Mouse (Mus musculus) heart, embryonic 12.5 days (tissue): ENCODE data around the gene Dbi. TPM values are rescaled to one million over a fixed set of nuclear protein-coding genes. Genes with fewer than 3 reads are reported as not detected.
A peak's percentile ranks its signal among the peaks of the same experiment; 100 is the strongest.

ENCODE experiments used
- ATAC-seq: fragments of 200-750 bp; cut with Nextera tagmentation; 2 replicates; pipeline ENCODE4 v1.8.0; 2017; ENCODE audit warnings: moderate TSS enrichment, moderate library complexity; ENCODE audit not compliant: insufficient number of reproducible peaks, low FRiP score
- H3K27ac ChIP-seq: fragments of 300-500 bp; sonication (generic); 2 replicates; pipeline ENCODE4 v1.5.1; 2016; ENCODE audit warnings: mild to moderate bottlenecking, moderate library complexity; ENCODE audit not compliant: poor library complexity, severe bottlenecking
- H3K27me3 ChIP-seq: fragments of 300-500 bp; sonication (generic); replicated peaks from 2 replicates; pipeline ENCODE4 v1.6.1; 2016; ENCODE audit warnings: mild to moderate bottlenecking, moderate library complexity
- H3K36me3 ChIP-seq: fragments of 300-500 bp; sonication (generic); 2 replicates; pipeline ENCODE4 v1.6.1; 2016; ENCODE audit warnings: mild to moderate bottlenecking, moderate library complexity
- H3K4me1 ChIP-seq: fragments of 300-500 bp; sonication (generic); replicated peaks from 2 replicates; pipeline ENCODE4 v1.6.1; 2016; ENCODE audit warnings: mild to moderate bottlenecking
- H3K4me2 ChIP-seq: fragments of 300-500 bp; sonication (generic); 2 replicates; pipeline ENCODE4 v1.6.1; 2016; ENCODE audit warnings: mild to moderate bottlenecking, moderate library complexity
- H3K4me3 ChIP-seq: fragments of 300-500 bp; sonication (generic); 2 replicates; pipeline ENCODE4 v1.5.1; 2016; ENCODE audit warnings: mild to moderate bottlenecking
- H3K9ac ChIP-seq: fragments of 300-500 bp; sonication (generic); 2 replicates; pipeline ENCODE4 v1.6.1; 2016; ENCODE audit warnings: mild to moderate bottlenecking, moderate library complexity
- H3K9me3 ChIP-seq: fragments of 300-500 bp; sonication (generic); replicated peaks from 2 replicates; pipeline ENCODE4 v1.6.1; 2016; ENCODE audit warnings: mild to moderate bottlenecking, moderate library complexity
- WGBS: fragments of 180-500 bp; shearing (Covaris S2); methylation state at CpG from one replicate; pipeline ENCODE4 v1.1.7; 2016; 5-methylcytosine and 5-hydroxymethylcytosine counted together
- polyA plus RNA-seq: library from polyadenylated mRNA; unstranded; fragments of >200 nt; fragmentation: Nextera tagmentation; extraction: Ambion mirVana; gene quantifications from 2 replicates; pipeline ENCODE4 v1.2.1, GENCODE M21; 2016

The Dbi gene
- polyA plus RNA-seq: 655 and 695 TPM in 2 replicates

- H3K4me1 ChIP-seq: peaks cover 34% of the 10 kb centered on the region
- peak within 1 kb of the TSS; percentile 83 for H3K9ac ChIP-seq
- WGBS: 2% methylated on average over 52 of the region's 52 CpGs
- ATAC-seq: peak; percentile 93
- peaks cover 23% of the 10 kb centered on the region for H3K36me3 ChIP-seq
- H3K9me3 ChIP-seq: no peaks in the 10 kb centered on the region
- H3K27ac ChIP-seq: peak within 1 kb of the TSS; percentile 96
- peak within 1 kb of the TSS; percentile 82 for H3K4me2 ChIP-seq
- no peaks in the 10 kb centered on the region for H3K27me3 ChIP-seq
- H3K4me3 ChIP-seq: peak within 1 kb of the TSS; percentile 67
Observed at GRCm38 (mm10) chr1:120120969-120121811, at the start of gene Dbi, which contains the start of gene 3110009E18Rik. Gene Dbi, minus strand, starts transcription at chr1:120121078. Gene 3110009E18Rik, plus strand, starts transcription at chr1:120121187.

GRCm38 (mm10) chr1:120170307-120170706 lies 49.4 kb upstream of the Dbi start:
- ATAC-seq: no peak

GRCm38 (mm10) chr1:120168674-120169073 lies 47.8 kb upstream of the Dbi start:
- Histone ChIP-seq H3K9me3 (no peaks in the 10 kb centered on the region), H3K9ac (no peak overlapping the region), H3K27me3 (no peaks in the 10 kb centered on the region), H3K4me1 (no peaks in the 10 kb centered on the region), H3K4me3 (no peak overlapping the region), H3K27ac (no peak overlapping the region), H3K36me3 (no peaks in the 10 kb centered on the region), H3K4me2 (no peak overlapping the region)
- WGBS: 86% methylated on average over 7 of the region's 7 CpGs
- no peak for ATAC-seq

More at GRCm38 (mm10) chr1:120170307-120170706, 49.4 kb upstream of the Dbi start:
- H3K27me3 ChIP-seq: no peaks in the 10 kb centered on the region
- H3K9ac ChIP-seq: no peak overlapping the region
- H3K4me1 ChIP-seq: peaks cover 2% of the 10 kb centered on the region; the same call in 1 of the 2 replicates
- no peaks in the 10 kb centered on the region for H3K9me3 ChIP-seq
- no peak overlapping the region for H3K4me2 ChIP-seq
- no peak overlapping the region for H3K27ac ChIP-seq
- 74% methylated on average over 7 of the region's 7 CpGs for WGBS
- H3K36me3 ChIP-seq: no peaks in the 10 kb centered on the region
- H3K4me3 ChIP-seq: no peak overlapping the region

GRCm38 (mm10) chr1:120168016-120168415 lies 47.1 kb upstream of the Dbi start:
- H3K9me3 ChIP-seq: no peaks in the 10 kb centered on the region
- H3K9ac ChIP-seq: no peak overlapping the region
- H3K27ac ChIP-seq: no peak overlapping the region
- no peaks in the 10 kb centered on the region for H3K4me1 ChIP-seq
- H3K36me3 ChIP-seq: no peaks in the 10 kb centered on the region
- H3K27me3 ChIP-seq: no peaks in the 10 kb centered on the region
- 60% methylated on average over 4 of the region's 4 CpGs for WGBS
- H3K4me2 ChIP-seq: no peak overlapping the region
- no peak overlapping the region for H3K4me3 ChIP-seq
- no peak for ATAC-seq

GRCm38 (mm10) chr1:120162616-120163015 lies 41.7 kb upstream of the Dbi start:
- no peak for ATAC-seq
- Histone ChIP-seq H3K27ac (no peak overlapping the region), H3K36me3 (peaks cover 3% of the 10 kb centered on the region; the same call in 1 of the 2 replicates), H3K4me1 (no peaks in the 10 kb centered on the region), H3K4me2 (no peak overlapping the region), H3K4me3 (no peak overlapping the region), H3K27me3 (no peaks in the 10 kb centered on the region), H3K9ac (no peak overlapping the region), H3K9me3 (no peaks in the 10 kb centered on the region)
- 47% methylated on average over 1 of the region's 1 CpGs for WGBS

GRCm38 (mm10) chr1:120161502-120161901 lies 40.6 kb upstream of the Dbi start:
- no peak overlapping the region for H3K4me3 ChIP-seq
- 83% methylated on average over 5 of the region's 5 CpGs for WGBS
- no peaks in the 10 kb centered on the region for H3K4me1 ChIP-seq
- no peak overlapping the region for H3K27ac ChIP-seq
- ATAC-seq: no peak
- H3K27me3 ChIP-seq: no peaks in the 10 kb centered on the region
- no peak overlapping the region for H3K9ac ChIP-seq
- peaks cover 3% of the 10 kb centered on the region; the same call in 1 of the 2 replicates for H3K36me3 ChIP-seq
- H3K9me3 ChIP-seq: no peaks in the 10 kb centered on the region
- no peak overlapping the region for H3K4me2 ChIP-seq

- Histone ChIP-seq H3K4me3 (no peak overlapping the region), H3K9ac (no peak overlapping the region), H3K4me1 (no peaks in the 10 kb centered on the region), H3K4me2 (no peak overlapping the region), H3K9me3 (no peaks in the 10 kb centered on the region), H3K36me3 (peaks cover 3% of the 10 kb centered on the region; the same call in 1 of the 2 replicates), H3K27ac (no peak overlapping the region), H3K27me3 (no peaks in the 10 kb centered on the region)
- WGBS: 87% methylated on average over 9 of the region's 9 CpGs
- no peak for ATAC-seq
Observed at GRCm38 (mm10) chr1:120158474-120159127, 37.7 kb upstream of the Dbi start.

GRCm38 (mm10) chr1:120155325-120155724 lies 34.4 kb upstream of the Dbi start:
- ATAC-seq: no peak
- Histone ChIP-seq H3K36me3 (no peaks in the 10 kb centered on the region), H3K4me2 (no peak overlapping the region), H3K4me1 (no peaks in the 10 kb centered on the region), H3K9ac (no peak overlapping the region), H3K9me3 (no peaks in the 10 kb centered on the region), H3K27me3 (no peaks in the 10 kb centered on the region), H3K4me3 (no peak overlapping the region), H3K27ac (no peak overlapping the region)
- WGBS: 22% methylated on average over 1 of the region's 1 CpGs

- H3K9me3 ChIP-seq: no peaks in the 10 kb centered on the region
- H3K27ac ChIP-seq: no peak overlapping the region
- H3K4me2 ChIP-seq: no peak overlapping the region
- no peak overlapping the region for H3K4me3 ChIP-seq
- ATAC-seq: no peak
- H3K36me3 ChIP-seq: no peaks in the 10 kb centered on the region
- H3K27me3 ChIP-seq: no peaks in the 10 kb centered on the region
- H3K9ac ChIP-seq: no peak overlapping the region
- H3K4me1 ChIP-seq: no peaks in the 10 kb centered on the region
Observed at GRCm38 (mm10) chr1:120154232-120154631, 33.4 kb upstream of the Dbi start.

- Histone ChIP-seq H3K4me2 (no peak overlapping the region), H3K27me3 (no peaks in the 10 kb centered on the region), H3K9me3 (no peaks in the 10 kb centered on the region), H3K9ac (no peak overlapping the region), H3K36me3 (no peaks in the 10 kb centered on the region), H3K27ac (no peak overlapping the region), H3K4me3 (no peak overlapping the region), H3K4me1 (peaks cover 4% of the 10 kb centered on the region; the same call in 1 of the 2 replicates)
- no peak for ATAC-seq
Observed at GRCm38 (mm10) chr1:120146994-120147393, 26.1 kb upstream of the Dbi start.

GRCm38 (mm10) chr1:120145527-120146216 lies 24.8 kb upstream of the Dbi start:
- no peaks in the 10 kb centered on the region for H3K9me3 ChIP-seq
- H3K27ac ChIP-seq: no peak overlapping the region
- no peak overlapping the region for H3K4me3 ChIP-seq
- no peak overlapping the region for H3K9ac ChIP-seq
- WGBS: 85% methylated on average over 8 of the region's 8 CpGs
- H3K4me1 ChIP-seq: peaks cover 4% of the 10 kb centered on the region; the same call in 1 of the 2 replicates
- no peak overlapping the region for H3K4me2 ChIP-seq
- ATAC-seq: no peak
- H3K27me3 ChIP-seq: no peaks in the 10 kb centered on the region
- no peaks in the 10 kb centered on the region for H3K36me3 ChIP-seq
